ENCODE assay signal across 8 mouse cellular contexts in genomic region chr7:101107073-101107810, GRCm38 (mm10). TPM values are rescaled to one million over a fixed set of nuclear protein-coding genes. Genes with fewer than 3 reads are reported as not detected.
DNase-seq lines count a peak whose midpoint lies in the region; ATAC-seq and TF ChIP-seq lines count a peak whose summit lies in the region.

No protein-coding gene starts in this region.

- H3K4me3 ChIP-seq in lung, embryonic 16.5 days (ENCODE audit: low read length): peak overlapping the region; percentile 95
- H3K4me3 ChIP-seq in heart, postnatal 0 days (ENCODE audit: low read depth, low read length): peak overlapping the region; percentile 89
- peak overlapping the region; percentile 85; the same call in 1 of the 2 replicates for H3K4me3 ChIP-seq in midbrain, embryonic 11.5 days (ENCODE audit: low read depth, low read length)

- no peaks in the 10 kb centered on the region for H3K27me3 ChIP-seq in lung, embryonic 16.5 days (ENCODE audit: control insufficient read depth, insufficient read depth, low read depth, low read length)
- H3K27me3 ChIP-seq in heart, postnatal 0 days (ENCODE audit: control insufficient read depth, insufficient read depth, low read length): no peaks in the 10 kb centered on the region
- H3K27me3 ChIP-seq in midbrain, embryonic 11.5 days (ENCODE audit: control insufficient read depth, insufficient read depth, low read length): no peaks in the 10 kb centered on the region

- H3K9ac ChIP-seq in lung, embryonic 16.5 days (ENCODE audit: low read length): peak overlapping the region; percentile 95
- peak overlapping the region; percentile 89; the same call in 1 of the 2 replicates for H3K9ac ChIP-seq in heart, postnatal 0 days (replicated peaks; ENCODE audit: low read depth, low read length)
- H3K9ac ChIP-seq in midbrain, embryonic 11.5 days (ENCODE audit: low read length): peak overlapping the region; percentile 94; the same call in 1 of the 2 replicates

- peak overlapping the region; percentile 82 for H3K4me2 ChIP-seq in lung, embryonic 16.5 days (ENCODE audit: low read depth, low read length)
- peak overlapping the region; percentile 95 for H3K4me2 ChIP-seq in heart, postnatal 0 days (ENCODE audit: low read depth, low read length)
- H3K4me2 ChIP-seq in midbrain, embryonic 11.5 days: peak overlapping the region; percentile 61

- TF ChIP-seq EP300 in heart, postnatal 0 days (IDR thresholded peaks at IDR 0.05; ENCODE audit: low read depth): no peak

- WGBS in lung, embryonic 16.5 days: 20% methylated on average over 5 of the region's 5 CpGs
- 25% methylated on average over 5 of the region's 5 CpGs for WGBS in heart, postnatal 0 days
- 32% methylated on average over 5 of the region's 5 CpGs for WGBS in midbrain, embryonic 11.5 days

- peak overlapping the region; percentile 99 for H3K27ac ChIP-seq in lung, embryonic 16.5 days (ENCODE audit: low read length)
- H3K27ac ChIP-seq in heart, postnatal 0 days (ENCODE audit: low read depth): peak overlapping the region; percentile 95; the same call in 1 of the 2 replicates
- peak overlapping the region; percentile 99; the same call in 1 of the 2 replicates for H3K27ac ChIP-seq in midbrain, embryonic 11.5 days (ENCODE audit: low read depth, low read length)

- H3K36me3 ChIP-seq in lung, embryonic 16.5 days (ENCODE audit: control insufficient read depth, insufficient read depth, low read length): peaks cover 12% of the 10 kb centered on the region
- peaks cover 7% of the 10 kb centered on the region; the same call in 1 of the 2 replicates for H3K36me3 ChIP-seq in heart, postnatal 0 days (replicated peaks; ENCODE audit: control insufficient read depth, insufficient read depth, low read length)
- H3K36me3 ChIP-seq in midbrain, embryonic 11.5 days (ENCODE audit: control insufficient read depth, insufficient read depth, low read length): no peaks in the 10 kb centered on the region

- peaks cover 17% of the 10 kb centered on the region for H3K4me1 ChIP-seq in lung, embryonic 16.5 days (replicated peaks; ENCODE audit: control insufficient read depth, insufficient read depth, low read length)
- peaks cover 10% of the 10 kb centered on the region for H3K4me1 ChIP-seq in heart, postnatal 0 days (ENCODE audit: control insufficient read depth, insufficient read depth)
- H3K4me1 ChIP-seq in midbrain, embryonic 11.5 days (ENCODE audit: control insufficient read depth, insufficient read depth, low read length): peaks cover 7% of the 10 kb centered on the region

- no peak for TF ChIP-seq CTCF in heart, postnatal 0 days (IDR thresholded peaks at IDR 0.05; ENCODE audit: low read depth)

- ATAC-seq in lung, embryonic 16.5 days (ENCODE audit: low read depth): no peak
- no peak for ATAC-seq in heart, postnatal 0 days (ENCODE audit: insufficient read depth, low read depth)
- ATAC-seq in midbrain, embryonic 11.5 days (ENCODE audit: low FRiP score): 0 out of 2 replicates have a peak, but pooled peaks have one; percentile 3
- no peak for ATAC-seq in monocyte, adult 5-6 weeks (replicated peaks; ENCODE audit: insufficient number of reproducible peaks, low FRiP score, low TSS enrichment, poor library complexity, severe bottlenecking)

- H3K9me3 ChIP-seq in lung, embryonic 16.5 days (ENCODE audit: control insufficient read depth, low read length): no peaks in the 10 kb centered on the region
- no peaks in the 10 kb centered on the region for H3K9me3 ChIP-seq in heart, postnatal 0 days (replicated peaks; ENCODE audit: control insufficient read depth, low read length)
- no peaks in the 10 kb centered on the region for H3K9me3 ChIP-seq in midbrain, embryonic 11.5 days (ENCODE audit: control insufficient read depth, low read length)

- DNase-seq in adrenal gland, postnatal 10 days: peak; percentile 18
- DNase-seq in adrenal gland, adult 2 months: no peak
- DNase-seq in lung, adult 18-20 months: no peak
- no peak for DNase-seq in heart, postnatal 0 days (ENCODE audit: low spot score)
- DNase-seq in midbrain, embryonic 11.5 days (ENCODE audit: low spot score, missing footprints): peak; percentile 84
- no peak for DNase-seq in spleen, postnatal 4 days (ENCODE audit: low spot score in 2 of 2)

RNA-seq across cellular contexts. Expression of gene Fchsd2, which starts 14.6 kb away (rescaled TPM):
- 10 to 100 TPM; 22.1 to 30.2 TPM for total RNA-seq in adrenal gland, postnatal 10 days (2021)
- 10 to 100 TPM; 15.3 to 25.1 TPM for total RNA-seq in adrenal gland, adult 2 months (2021)
- 6.3 and 8.2 TPM in 2 replicates for polyA plus RNA-seq in adrenal gland, adult 2 months (2012; rRNA removed)
- polyA plus RNA-seq in lung, embryonic 16.5 days (2015; fragmentation: Nextera tagmentation; extraction: Ambion mirVana): 21.8 and 22.3 TPM in 2 replicates
- 15.6 and 19.3 TPM in 2 replicates for total RNA-seq in heart, postnatal 0 days (2014; rRNA removed; ENCODE audit: low replicate concordance)
- polyA plus RNA-seq in heart, postnatal 0 days (2015; fragmentation: Nextera tagmentation; extraction: Ambion mirVana): 8.7 and 9.7 TPM in 2 replicates
- polyA plus RNA-seq in midbrain, embryonic 11.5 days (2014; fragmentation: Nextera tagmentation; extraction: Ambion mirVana): 24.7 and 24.8 TPM in 2 replicates
- 36.7 to 58.4 TPM (median 47.7 TPM) in 3 replicates for total RNA-seq in monocyte, adult 5-6 weeks (2017)

Comparison
In these comparisons a context has a peak if more than half of its experiments do, and no peak if none do; other contexts are left out.
1. DNase-seq: peak in adrenal gland, postnatal 10 days (single experiment) and midbrain, embryonic 11.5 days (single experiment); none in adrenal gland, adult 2 months (single experiment), lung, adult 18-20 months (0 of 2), heart, postnatal 0 days (single experiment) and spleen, postnatal 4 days (0 of 2).
2. Peak in every context shown above with its lines, with median percentiles within 50 percentile points of each other: H3K27ac ChIP-seq, H3K4me2 ChIP-seq, H3K4me3 ChIP-seq and H3K9ac ChIP-seq.